Mouse (Mus musculus) left cerebral cortex, postnatal 10 days (tissue): ENCODE results near the gene Casd1. TPM values are rescaled to one million over a fixed set of nuclear protein-coding genes. Genes with fewer than 3 reads are reported as not detected.
"Not testable (repeated sequence)": the region's sequence is repeated elsewhere in the genome, so short reads cannot be mapped to it uniquely, and the experiment has no call there.

Experiments used
- DNase-seq, 2 experiments: peaks; one replicate each; pipeline ENCODE4 v3.0.0; 2021 to 2022; ENCODE audit warnings: low spot score in 2 of 2, mixed read lengths in 1 of 2; ENCODE audit errors: extremely low spot score in 1 of 2
- intact Hi-C: fragments of 180-260 bp; cut with DNase I; formaldehyde crosslinking; loops from one replicate; pipeline ENCODE4 v1.15.1; 2025
- total RNA-seq, 2 experiments: library from RNA; stranded (reverse); gene quantifications; 2 replicates each; pipeline ENCODE4 v1.2.3; 2021

Casd1 gene
- total RNA-seq, 2 experiments from 2014 or later, result 53.0 to 63.8 TPM

GRCm38 (mm10) chr6:4606394-4606793 lies 5.8 kb downstream of the Casd1 start:
- intact Hi-C loops, result no loop called here

GRCm38 (mm10) chr6:4610216-4610896 lies 9.7 kb downstream of the Casd1 start:
- intact Hi-C loops, result no loop called here
- no peak for DNase-seq

More at GRCm38 (mm10) chr6:4606394-4606793, 5.8 kb downstream of the Casd1 start:
- no peak for DNase-seq

- no peak for DNase-seq
- intact Hi-C loops, result no loop called here
Measured at GRCm38 (mm10) chr6:4611853-4612252, 11.2 kb downstream of the Casd1 start.

- intact Hi-C loops, result no loop called here
- DNase-seq, result no peak
Measured at GRCm38 (mm10) chr6:4612431-4612830, 11.8 kb downstream of the Casd1 start.

DNA sequence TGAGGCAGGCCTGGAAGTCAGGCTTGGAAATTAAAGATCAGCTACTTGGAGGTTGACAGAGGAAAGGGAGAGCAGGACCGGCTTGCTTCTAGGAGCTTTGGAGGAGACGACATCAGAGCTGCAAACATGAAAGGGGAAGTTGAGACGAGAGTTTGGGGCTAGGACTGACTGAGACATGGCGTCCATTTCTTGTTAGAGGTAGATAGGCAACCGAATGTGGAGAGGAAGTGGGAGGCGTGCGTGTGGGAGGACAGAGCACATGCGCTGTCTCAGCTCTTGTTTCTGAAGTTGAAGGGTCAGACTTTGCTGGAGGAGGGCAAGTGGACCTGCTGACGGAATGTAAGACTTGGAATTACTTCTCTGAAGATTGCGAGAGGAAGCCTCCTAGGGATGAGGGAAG lies 17.3 kb downstream of the Casd1 start:
- DNase-seq, result no peak
- intact Hi-C loops, result no loop called here

DNA sequence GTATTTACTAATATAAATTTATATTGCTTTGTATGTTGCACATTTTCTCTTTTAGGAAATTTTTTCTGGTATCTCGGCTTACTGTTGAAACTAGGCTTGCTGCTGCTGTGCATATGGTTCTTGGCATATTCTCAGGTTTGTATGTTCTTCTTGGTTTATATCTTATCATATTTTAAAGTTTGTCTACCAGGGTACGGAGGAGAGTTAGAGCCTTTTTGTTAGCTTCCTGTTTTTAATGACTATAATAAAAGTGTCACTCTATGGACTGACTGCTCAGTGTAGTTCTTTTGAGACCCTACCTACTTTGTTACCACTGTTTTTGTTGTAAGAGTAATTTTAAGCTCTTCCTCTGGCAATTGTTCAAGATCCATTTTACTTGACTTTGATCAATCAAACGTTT lies 30.8 kb downstream of the Casd1 start:
- DNase-seq, result no peak
- intact Hi-C loops, result no loop called here

GRCm38 (mm10) chr6:4633189-4633588 lies 32.5 kb downstream of the Casd1 start:
- intact Hi-C loops, result no loop called here
- DNase-seq, result no peak

GRCm38 (mm10) chr6:4634804-4635203 lies 34.2 kb downstream of the Casd1 start:
- intact Hi-C loops, result no loop called here
- DNase-seq, result no peak

DNA sequence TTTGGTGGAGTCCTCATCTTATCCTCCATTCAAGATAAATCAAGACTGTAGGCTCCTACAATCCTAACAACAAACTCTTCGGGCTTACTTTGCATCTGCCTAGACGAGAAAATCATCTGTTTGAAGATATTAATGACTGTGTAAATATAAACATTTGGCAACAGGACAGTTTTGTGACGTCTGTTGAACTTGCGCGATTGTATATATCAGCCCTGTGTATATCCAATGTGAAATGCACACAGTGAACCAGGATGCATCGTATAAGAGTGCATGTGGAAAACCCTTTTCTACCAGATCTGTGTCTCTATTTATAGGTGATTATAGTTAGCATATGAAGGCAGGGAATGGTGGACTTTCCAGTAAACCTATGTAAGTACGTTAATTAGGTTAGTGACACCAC lies 41.4 kb downstream of the Casd1 start:
- intact Hi-C loops, result no loop called here
- DNase-seq, result no peak

- DNase-seq, result no peak
- intact Hi-C loops, result no loop called here
Measured at GRCm38 (mm10) chr6:4647351-4647750, 46.7 kb downstream of the Casd1 start.

- DNase-seq, result no peak
- intact Hi-C loops, result no loop called here
Measured at GRCm38 (mm10) chr6:4652596-4653134, 52.0 kb downstream of the Casd1 start.

GRCm38 (mm10) chr6:4653741-4654140 lies 53.1 kb downstream of the Casd1 start:
- intact Hi-C loops, DNase-seq: not testable (repeated sequence)

GRCm38 (mm10) chr6:4655466-4655865 lies 54.8 kb downstream of the Casd1 start:
- DNase-seq, result no peak
- intact Hi-C loops, result no loop called here

GRCm38 (mm10) chr6:4655924-4656323 lies 55.3 kb downstream of the Casd1 start:
- intact Hi-C loops, result no loop called here
- DNase-seq, result no peak

DNA sequence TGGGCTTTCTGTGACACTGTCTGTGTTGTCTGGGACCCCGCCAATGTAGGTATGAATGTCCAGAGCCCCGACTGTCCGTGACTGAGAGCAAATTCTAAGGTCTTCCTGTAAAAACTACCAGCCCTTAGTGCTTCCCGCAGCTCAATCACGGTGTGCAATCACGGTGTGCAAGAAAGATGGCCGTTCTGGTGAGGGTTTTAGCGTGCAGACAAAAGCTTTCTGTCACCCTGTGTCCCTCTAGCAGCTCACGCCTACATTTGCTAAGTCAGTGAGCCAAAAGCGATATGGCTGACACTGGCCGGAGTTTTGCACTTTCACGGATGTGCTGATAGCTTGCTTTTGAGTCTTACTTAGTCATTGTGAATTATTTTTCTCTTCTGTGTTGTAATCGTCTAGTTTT lies 58.2 kb downstream of the Casd1 start:
- intact Hi-C loops, result no loop called here
- no peak for DNase-seq

- intact Hi-C loops, result no loop called here
- no peak for DNase-seq
Measured at GRCm38 (mm10) chr6:4663516-4663915, 62.9 kb downstream of the Casd1 start.

GRCm38 (mm10) chr6:4664313-4664712 lies 63.7 kb downstream of the Casd1 start:
- intact Hi-C loops, result no loop called here

GRCm38 (mm10) chr6:4665154-4665553 lies 64.5 kb downstream of the Casd1 start:
- DNase-seq, result no peak
- intact Hi-C loops, result no loop called here

More at GRCm38 (mm10) chr6:4664313-4664712, 63.7 kb downstream of the Casd1 start:
- no peak for DNase-seq

GRCm38 (mm10) chr6:4677356-4677761 lies 76.7 kb downstream of the Casd1 start:
- intact Hi-C loops, result no loop called here
- DNase-seq, result no peak

- intact Hi-C loops, result no loop called here
- no peak for DNase-seq
Measured at GRCm38 (mm10) chr6:4679981-4680380, 79.3 kb downstream of the Casd1 start.

DNA sequence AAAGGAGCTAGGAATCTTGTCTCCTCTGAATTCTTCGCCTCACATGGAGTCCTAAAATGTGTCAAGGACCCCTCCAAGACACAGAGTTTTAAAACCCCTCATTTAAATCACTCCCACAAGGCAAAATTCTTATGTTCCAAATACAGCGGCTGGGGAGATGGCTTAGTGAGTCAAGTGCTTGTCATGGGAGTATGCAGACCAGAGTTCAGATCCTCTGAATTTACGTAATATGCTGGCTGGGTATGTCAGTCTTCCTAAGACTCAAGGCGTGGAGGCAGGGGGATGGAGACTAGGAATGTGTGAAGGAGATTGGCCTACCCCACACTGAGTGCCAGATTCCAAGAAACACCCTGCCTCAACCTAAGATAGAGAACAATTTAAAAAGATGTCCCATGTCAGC lies 79.9 kb downstream of the Casd1 start:
- intact Hi-C loops, result no loop called here
- no peak for DNase-seq
